Mouse (Mus musculus): Measurements from ENCODE around the gene Ruvbl1. TPM values are rescaled to one million over a fixed set of nuclear protein-coding genes. Genes with fewer than 3 reads are reported as not detected.

The Ruvbl1 gene
- total and polyA plus RNA-seq, 3 experiments: 15.7 to 18.4 (median 16.7) TPM

DNA sequence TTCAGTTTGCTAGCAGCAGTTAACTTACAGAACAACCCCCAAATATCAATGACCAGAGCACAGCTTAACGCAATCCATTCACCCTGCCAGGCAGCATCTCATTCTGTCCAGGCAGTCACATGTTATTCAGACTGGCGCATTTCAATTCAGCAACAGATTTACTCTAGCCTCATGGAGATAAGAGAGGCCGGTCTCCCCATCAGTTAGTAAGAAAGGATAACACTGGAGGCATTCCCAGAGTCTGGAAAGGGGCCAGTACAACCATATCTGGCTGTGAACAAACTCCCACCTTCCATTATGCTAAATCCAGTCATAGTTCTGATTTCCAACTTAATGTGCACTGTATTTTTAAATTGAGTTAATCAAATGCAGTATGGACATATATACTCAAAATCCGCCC is 49.3 kb downstream of the Ruvbl1 start:
- Histone ChIP-seq H3K4me1 (ENCODE audit: control insufficient read depth, insufficient read depth, low read length) (peaks cover 3% of the 10 kb centered on the region), H3K27me3 (ENCODE audit: control insufficient read depth, insufficient read depth, low read length) (no peaks in the 10 kb centered on the region), H3K4me3 (no peak overlapping the region), H3K36me3 (ENCODE audit: control insufficient read depth, insufficient read depth, low read length) (peaks cover 2% of the 10 kb centered on the region), H3K79me2 (replicated peaks; ENCODE audit: control insufficient read depth, insufficient read depth, low read length) (peaks cover 2% of the 10 kb centered on the region; the same call in 1 of the 2 replicates), H3K27ac (no peak overlapping the region), H3K9ac (ENCODE audit: low read depth, low read length) (no peak overlapping the region)
- DNase-seq: no peak
- 51% methylated on average over 4 of the region's 4 CpGs for WGBS
- no peak for TF ChIP-seq POLR2A (IDR thresholded peaks at IDR 0.05; ENCODE audit: insufficient read depth, low read depth, low read length)
- TF ChIP-seq EP300 (IDR thresholded peaks at IDR 0.05; ENCODE audit: insufficient read depth, low read depth, low read length): no peak
- TF ChIP-seq CTCF (IDR thresholded peaks at IDR 0.05): no peak
- intact Hi-C loops (cut with DNase I): no loop called here

DNA sequence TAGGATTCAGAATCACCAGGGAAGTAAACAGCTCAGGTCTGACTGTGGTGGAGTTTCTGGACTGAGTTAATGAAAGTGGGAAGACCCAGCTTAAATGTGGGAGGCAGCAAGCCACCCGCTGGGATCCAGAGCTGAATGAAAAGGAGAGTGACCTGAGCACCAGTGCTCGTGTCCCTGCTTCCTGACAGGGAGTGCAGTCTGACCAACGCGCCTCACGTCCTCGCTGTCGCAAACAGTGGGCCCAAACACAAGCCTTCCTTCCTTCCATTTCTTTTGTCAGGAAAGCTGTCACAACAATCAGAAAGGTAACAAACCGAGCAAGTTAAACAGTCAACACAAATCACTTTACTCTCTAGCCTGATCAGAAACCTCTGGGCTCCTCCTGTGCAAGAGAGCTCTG is 50.8 kb downstream of the Ruvbl1 start:
- peaks cover 2% of the 10 kb centered on the region; the same call in 1 of the 2 replicates for H3K79me2 ChIP-seq (replicated peaks; ENCODE audit: control insufficient read depth, insufficient read depth, low read length)
- no peaks in the 10 kb centered on the region for H3K27me3 ChIP-seq (ENCODE audit: control insufficient read depth, insufficient read depth, low read length)
- no peak overlapping the region for H3K9ac ChIP-seq (ENCODE audit: low read depth, low read length)
- peaks cover 3% of the 10 kb centered on the region for H3K4me1 ChIP-seq (ENCODE audit: control insufficient read depth, insufficient read depth, low read length)
- H3K4me3 ChIP-seq: no peak overlapping the region
- TF ChIP-seq CTCF (IDR thresholded peaks at IDR 0.05): no peak
- no peak for TF ChIP-seq EP300 (IDR thresholded peaks at IDR 0.05; ENCODE audit: insufficient read depth, low read depth, low read length)
- no peak for TF ChIP-seq POLR2A (IDR thresholded peaks at IDR 0.05; ENCODE audit: insufficient read depth, low read depth, low read length)
- 52% methylated on average over 8 of the region's 8 CpGs for WGBS
- peaks cover 2% of the 10 kb centered on the region for H3K36me3 ChIP-seq (ENCODE audit: control insufficient read depth, insufficient read depth, low read length)
- no peak overlapping the region for H3K27ac ChIP-seq
- no peak for DNase-seq
- intact Hi-C loops (cut with DNase I): loop anchor here (5.0 kb wide), 1 partner anchor 49 kb away; the partner anchor contains the start of gene Ruvbl1

- intact Hi-C loops (cut with DNase I): loop anchor here (5.0 kb wide), 1 partner anchor 49 kb away; the partner anchor contains the start of gene Ruvbl1
- H3K27me3 ChIP-seq (ENCODE audit: control insufficient read depth, insufficient read depth, low read length): no peaks in the 10 kb centered on the region
- WGBS: 28% methylated on average over 5 of the region's 5 CpGs
- H3K9ac ChIP-seq (ENCODE audit: low read depth, low read length): no peak overlapping the region
- H3K27ac ChIP-seq: no peak overlapping the region
- peaks cover 2% of the 10 kb centered on the region; the same call in 1 of the 2 replicates for H3K36me3 ChIP-seq (ENCODE audit: control insufficient read depth, insufficient read depth, low read length)
- TF ChIP-seq CTCF (IDR thresholded peaks at IDR 0.05) (no peak), EP300 (IDR thresholded peaks at IDR 0.05; ENCODE audit: insufficient read depth, low read depth, low read length) (no peak), POLR2A (IDR thresholded peaks at IDR 0.05; ENCODE audit: insufficient read depth, low read depth, low read length) (no peak)
- peaks cover 3% of the 10 kb centered on the region for H3K4me1 ChIP-seq (ENCODE audit: control insufficient read depth, insufficient read depth, low read length)
- H3K79me2 ChIP-seq (replicated peaks; ENCODE audit: control insufficient read depth, insufficient read depth, low read length): peaks cover 2% of the 10 kb centered on the region; the same call in 1 of the 2 replicates
- no peak for DNase-seq
- H3K4me3 ChIP-seq: no peak overlapping the region; the same call in 1 of the 2 replicates
Observed at GRCm38 (mm10) chr6:88516667-88517066, 51.5 kb downstream of the Ruvbl1 start.

DNA sequence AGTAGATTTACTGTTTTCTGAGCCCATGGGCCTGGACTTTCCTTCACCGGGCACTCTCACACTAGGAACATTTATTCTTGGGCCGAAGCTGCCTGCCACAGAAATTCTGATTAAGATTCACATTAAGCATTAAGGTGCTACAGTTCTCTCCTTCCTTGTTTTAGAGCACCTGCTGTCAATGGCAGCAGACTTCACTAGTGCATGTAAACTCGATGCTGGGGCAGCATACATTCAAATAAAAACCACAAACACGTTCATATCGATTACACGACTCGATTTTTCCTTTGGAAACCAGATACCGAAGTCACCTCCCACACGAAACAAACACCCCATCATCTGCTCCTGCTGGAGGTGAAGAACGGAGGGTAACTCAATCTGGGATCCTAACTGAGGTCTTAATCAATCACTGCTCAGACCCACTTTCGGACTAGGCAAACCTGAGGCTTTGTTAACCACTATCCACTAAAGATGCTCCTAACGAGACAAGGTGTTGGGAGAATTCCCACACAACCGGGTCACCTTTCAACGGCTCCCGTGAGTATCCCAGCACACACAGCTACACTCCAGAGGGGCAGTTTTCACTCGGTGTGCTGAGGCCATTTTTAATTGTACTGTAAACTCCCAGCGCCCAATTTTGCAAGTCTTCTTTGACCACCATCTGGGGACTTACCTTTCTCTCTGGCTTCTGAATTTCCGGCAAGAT is 52.6 kb downstream of the Ruvbl1 start:
- Histone ChIP-seq H3K9ac (ENCODE audit: low read depth, low read length) (peak overlapping the region; percentile 75), H3K4me1 (ENCODE audit: control insufficient read depth, insufficient read depth, low read length) (peaks cover 3% of the 10 kb centered on the region)
- no peak for DNase-seq

DNA sequence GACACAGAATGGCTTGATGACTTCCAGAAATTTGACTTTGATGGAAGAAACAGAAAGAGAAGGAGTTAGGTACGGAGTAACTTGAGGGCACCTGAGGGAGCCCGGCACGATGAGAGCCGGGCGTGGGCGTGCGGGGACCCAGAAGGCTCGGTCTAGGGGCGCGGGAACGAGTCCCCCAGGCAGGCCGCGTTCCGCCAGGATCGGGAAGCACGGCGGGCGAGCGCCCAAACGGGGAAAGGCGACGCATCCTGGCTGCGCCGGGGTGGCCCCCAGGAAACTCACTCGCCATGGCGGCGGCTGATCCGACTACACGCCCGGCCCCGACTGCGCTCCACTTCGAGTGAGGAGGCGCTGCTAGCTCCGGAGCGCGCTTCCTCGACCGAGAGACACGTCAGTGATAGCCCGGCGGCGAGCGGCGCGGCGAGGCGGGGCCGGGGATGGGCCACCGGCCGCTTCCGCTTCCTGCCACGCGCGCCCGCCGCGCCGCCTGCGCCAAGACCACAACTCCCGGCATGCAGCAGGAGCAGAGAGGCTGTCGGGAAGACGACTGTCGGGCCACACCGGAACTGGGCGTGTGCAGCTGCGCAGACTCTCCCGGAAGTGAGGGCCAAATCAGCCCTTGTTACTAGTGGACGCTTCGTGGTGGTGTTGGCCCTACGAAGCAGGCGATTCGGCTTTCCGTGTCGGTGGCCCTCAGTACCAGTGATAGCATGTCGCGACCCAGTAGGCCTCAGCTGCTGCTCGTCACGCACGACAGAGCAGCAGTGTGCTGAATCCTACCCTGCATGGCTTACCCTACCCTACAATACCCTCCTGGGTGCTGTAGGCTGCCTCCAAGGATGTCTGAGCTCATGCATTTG is 53.4 kb downstream of the Ruvbl1 start, which contains the start of gene Sec61a1:
Gene Sec61a1 (minus strand): TSS at position 502 of the 860 bp plus-strand sequence.
- intact Hi-C loops (cut with DNase I): loop anchor here (5.0 kb wide), 1 partner anchor 51 kb away; the partner anchor contains the start of gene Ruvbl1
- TF ChIP-seq CTCF (IDR thresholded peaks at IDR 0.05) (peak; percentile 33), EP300 (IDR thresholded peaks at IDR 0.05; ENCODE audit: insufficient read depth, low read depth, low read length) (peak; percentile 77; the same call in 1 of the 2 replicates), POLR2A (IDR thresholded peaks at IDR 0.05; ENCODE audit: insufficient read depth, low read depth, low read length) (peak; percentile 99)
- under 1% methylated on average over 79 of the region's 80 CpGs for WGBS
- H3K27ac ChIP-seq: peak within 1 kb of the TSS; percentile 97
- no peaks in the 10 kb centered on the region for H3K27me3 ChIP-seq (ENCODE audit: control insufficient read depth, insufficient read depth, low read length)
- H3K36me3 ChIP-seq (ENCODE audit: control insufficient read depth, insufficient read depth, low read length): no peaks in the 10 kb centered on the region; the same call in 1 of the 2 replicates
- H3K4me1 ChIP-seq (ENCODE audit: control insufficient read depth, insufficient read depth, low read length): peaks cover 3% of the 10 kb centered on the region
- peaks cover 2% of the 10 kb centered on the region; the same call in 1 of the 2 replicates for H3K79me2 ChIP-seq (replicated peaks; ENCODE audit: control insufficient read depth, insufficient read depth, low read length)
- peak; percentile 96 to 97 for DNase-seq
- H3K9ac ChIP-seq (ENCODE audit: low read depth, low read length): peak within 1 kb of the TSS; percentile 81
- peak within 1 kb of the TSS; percentile 93 for H3K4me3 ChIP-seq

More for the DNA sequence above, 52.6 kb downstream of the Ruvbl1 start:
- WGBS: 7% methylated on average over 18 of the region's 18 CpGs
- H3K27me3 ChIP-seq (ENCODE audit: control insufficient read depth, insufficient read depth, low read length): no peaks in the 10 kb centered on the region
- H3K36me3 ChIP-seq (ENCODE audit: control insufficient read depth, insufficient read depth, low read length): peaks cover 2% of the 10 kb centered on the region; the same call in 1 of the 2 replicates
- TF ChIP-seq POLR2A (IDR thresholded peaks at IDR 0.05; ENCODE audit: insufficient read depth, low read depth, low read length) (no peak), CTCF (IDR thresholded peaks at IDR 0.05) (no peak), EP300 (IDR thresholded peaks at IDR 0.05; ENCODE audit: insufficient read depth, low read depth, low read length) (no peak)
- H3K27ac ChIP-seq: peak overlapping the region; percentile 97
- peaks cover 2% of the 10 kb centered on the region; the same call in 1 of the 2 replicates for H3K79me2 ChIP-seq (replicated peaks; ENCODE audit: control insufficient read depth, insufficient read depth, low read length)
- H3K4me3 ChIP-seq: peak overlapping the region; percentile 93
- intact Hi-C loops (cut with DNase I): loop anchor here (5.0 kb wide), 1 partner anchor 51 kb away; the partner anchor contains the start of gene Ruvbl1
